Mouse (Mus musculus): ENCODE measurements around the gene Hsdl2.
"Not testable (repeated sequence)": the region's sequence is repeated elsewhere in the genome, so short reads cannot be mapped to it uniquely, and the experiment has no call there.

DNA sequence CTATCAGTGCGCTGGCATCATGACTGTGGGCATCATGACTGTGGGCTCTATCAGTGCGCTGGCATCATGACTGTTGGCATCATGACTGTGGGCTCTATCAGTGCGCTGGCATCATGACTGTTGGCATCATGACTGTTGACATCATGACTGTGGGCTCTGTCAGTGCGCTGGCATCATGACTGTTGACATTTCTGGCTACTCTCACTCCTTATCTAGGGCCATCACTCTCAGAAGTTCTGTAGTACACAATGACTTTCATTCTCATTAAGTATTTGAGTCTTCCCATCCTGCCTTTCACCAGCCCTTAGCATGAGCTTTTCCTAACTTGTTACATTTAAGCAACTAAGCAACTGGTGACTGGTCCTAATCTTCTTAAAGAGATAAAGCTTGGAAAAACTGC is 24.0 kb upstream of the Hsdl2 start:
- not testable (repeated sequence) for TF ChIP-seq CTCF (IDR thresholded peaks at IDR 0.05; ENCODE audit: low read depth, low read length); TAL1 (conservative IDR thresholded peaks at IDR 0.05; ENCODE audit: low read depth, low read length); POLR2AphosphoS5 (IDR thresholded peaks at IDR 0.05; ENCODE audit: insufficient replicate concordance, low read depth, low read length)
